Mouse (Mus musculus) heart, embryonic 13.5 days (tissue): ENCODE measurements at regions not wholly inside any gene's neighbourhood (a gene's known extent, or its start where the extent isn't known, plus 50 kb on each side); places are given as distances from the start of the nearest gene placed in this dataset.

Experiments used
- ATAC-seq: fragments of 200-750 bp; cut with Nextera tagmentation; 2 replicates; pipeline ENCODE4 v1.8.0; 2017; ENCODE audit warnings: moderate TSS enrichment; ENCODE audit not compliant: insufficient number of reproducible peaks, low FRiP score, low TSS enrichment; ENCODE audit errors: extremely low read depth
- H3K27ac ChIP-seq: fragments of 300-500 bp; sonication (generic); replicated peaks from 2 replicates; pipeline ENCODE4 v1.5.1; 2015; ENCODE audit warnings: moderate library complexity, mild to moderate bottlenecking, inconsistent platforms
- H3K27me3 ChIP-seq: fragments of 300-500 bp; sonication (generic); replicated peaks from 2 replicates; pipeline ENCODE4 v1.6.1; 2015; ENCODE audit warnings: mild to moderate bottlenecking, inconsistent platforms
- H3K36me3 ChIP-seq: fragments of 300-500 bp; sonication (generic); 2 replicates; pipeline ENCODE4 v1.6.1; 2015; ENCODE audit warnings: mild to moderate bottlenecking, inconsistent platforms
- H3K4me1 ChIP-seq: fragments of 300-500 bp; sonication (generic); 2 replicates; pipeline ENCODE4 v1.6.1; 2015; ENCODE audit warnings: inconsistent platforms
- H3K4me2 ChIP-seq: fragments of 300-500 bp; sonication (generic); 2 replicates; pipeline ENCODE4 v1.6.1; 2015; ENCODE audit warnings: inconsistent platforms, mild to moderate bottlenecking, moderate library complexity
- H3K4me3 ChIP-seq: fragments of 300-500 bp; sonication (generic); 2 replicates; pipeline ENCODE4 v1.5.1; 2015; ENCODE audit warnings: moderate library complexity, mild to moderate bottlenecking, inconsistent platforms
- H3K9ac ChIP-seq: fragments of 300-500 bp; sonication (generic); 2 replicates; pipeline ENCODE4 v1.6.1; 2015; ENCODE audit warnings: inconsistent platforms, mild to moderate bottlenecking, moderate library complexity
- H3K9me3 ChIP-seq: fragments of 300-500 bp; sonication (generic); 2 replicates; pipeline ENCODE4 v1.6.1; 2016; ENCODE audit warnings: inconsistent platforms
- WGBS: fragments of 180-500 bp; shearing (Covaris S2); methylation state at CpG from one replicate; pipeline ENCODE4 v1.1.7; 2015; ENCODE audit warnings: mixed read lengths; 5-methylcytosine and 5-hydroxymethylcytosine counted together

- Histone ChIP-seq H3K36me3 (no peaks in the 10 kb centered on the region), H3K27me3 (no peaks in the 10 kb centered on the region), H3K9ac (no peak overlapping the region), H3K4me2 (no peak overlapping the region), H3K9me3 (no peaks in the 10 kb centered on the region), H3K4me3 (no peak overlapping the region), H3K4me1 (peaks cover 18% of the 10 kb centered on the region), H3K27ac (no peak overlapping the region)
- 71% methylated on average over 3 of the region's 3 CpGs for WGBS
- ATAC-seq, result no peak
These were observed 63.4 kb upstream of the Jade1 start for GRCm38 (mm10) chr3:41492031-41492726.

- 87% methylated on average over 4 of the region's 4 CpGs for WGBS
- Histone ChIP-seq H3K27me3 (no peaks in the 10 kb centered on the region), H3K4me1 (peaks cover 17% of the 10 kb centered on the region), H3K9me3 (no peaks in the 10 kb centered on the region), H3K36me3 (no peaks in the 10 kb centered on the region), H3K27ac (no peak overlapping the region), H3K4me3 (no peak overlapping the region), H3K4me2 (no peak overlapping the region), H3K9ac (no peak overlapping the region)
- ATAC-seq, result no peak
These were observed 64.3 kb upstream of the Jade1 start for GRCm38 (mm10) chr3:41491185-41491584.

- Histone ChIP-seq H3K9ac (no peak overlapping the region), H3K4me3 (no peak overlapping the region), H3K4me1 (peaks cover 17% of the 10 kb centered on the region), H3K27ac (peak overlapping the region; percentile 29), H3K4me2 (no peak overlapping the region), H3K27me3 (no peaks in the 10 kb centered on the region), H3K36me3 (no peaks in the 10 kb centered on the region), H3K9me3 (no peaks in the 10 kb centered on the region)
- ATAC-seq, result no peak
These were observed 65.5 kb upstream of the Jade1 start for GRCm38 (mm10) chr3:41489998-41490397.

- 20% methylated on average over 3 of the region's 3 CpGs for WGBS
- H3K9me3 ChIP-seq, result no peaks in the 10 kb centered on the region
- no peak; the same call in 1 of the 2 replicates for ATAC-seq
- no peak overlapping the region for H3K9ac ChIP-seq
- H3K4me3 ChIP-seq, result no peak overlapping the region
- H3K36me3 ChIP-seq, result no peaks in the 10 kb centered on the region
- H3K27me3 ChIP-seq, result no peaks in the 10 kb centered on the region
- no peak overlapping the region for H3K4me2 ChIP-seq
- H3K4me1 ChIP-seq, result peaks cover 17% of the 10 kb centered on the region
- peak overlapping the region; percentile 29 for H3K27ac ChIP-seq
These were observed 66.0 kb upstream of the Jade1 start for GRCm38 (mm10) chr3:41489571-41489970.

GRCm38 (mm10) chr3:41488229-41488774 lies 67.2 kb upstream of the Jade1 start:
- Histone ChIP-seq H3K4me3 (no peak overlapping the region), H3K27me3 (no peaks in the 10 kb centered on the region), H3K4me1 (peaks cover 17% of the 10 kb centered on the region), H3K9ac (no peak overlapping the region), H3K36me3 (no peaks in the 10 kb centered on the region), H3K4me2 (no peak overlapping the region), H3K27ac (no peak overlapping the region), H3K9me3 (no peaks in the 10 kb centered on the region)
- no peak for ATAC-seq
- 36% methylated on average over 1 of the region's 1 CpGs for WGBS

- Histone ChIP-seq H3K4me3 (no peak overlapping the region), H3K27ac (no peak overlapping the region), H3K9ac (no peak overlapping the region), H3K9me3 (no peaks in the 10 kb centered on the region), H3K36me3 (no peaks in the 10 kb centered on the region), H3K27me3 (no peaks in the 10 kb centered on the region), H3K4me1 (peaks cover 12% of the 10 kb centered on the region), H3K4me2 (no peak overlapping the region)
- no peak for ATAC-seq
- 63% methylated on average over 9 of the region's 9 CpGs for WGBS
These were observed 70.6 kb upstream of the Jade1 start for GRCm38 (mm10) chr3:41484920-41485319.

- Histone ChIP-seq H3K27ac (no peak overlapping the region), H3K4me2 (no peak overlapping the region), H3K36me3 (no peaks in the 10 kb centered on the region), H3K4me3 (no peak overlapping the region), H3K27me3 (no peaks in the 10 kb centered on the region), H3K9ac (no peak overlapping the region), H3K4me1 (no peaks in the 10 kb centered on the region), H3K9me3 (no peaks in the 10 kb centered on the region)
- ATAC-seq, result no peak
- 52% methylated on average over 3 of the region's 3 CpGs for WGBS
These were observed 71.9 kb upstream of the Jade1 start for GRCm38 (mm10) chr3:41483582-41483981.

- Histone ChIP-seq H3K27me3 (no peaks in the 10 kb centered on the region), H3K9me3 (no peaks in the 10 kb centered on the region), H3K27ac (no peak overlapping the region), H3K4me1 (no peaks in the 10 kb centered on the region), H3K4me3 (no peak overlapping the region), H3K9ac (no peak overlapping the region), H3K36me3 (no peaks in the 10 kb centered on the region), H3K4me2 (no peak overlapping the region)
- ATAC-seq, result no peak
- WGBS, result 62% methylated on average over 5 of the region's 5 CpGs
These were observed 72.5 kb upstream of the Jade1 start for GRCm38 (mm10) chr3:41482881-41483494.

- H3K4me1 ChIP-seq, result no peaks in the 10 kb centered on the region
- no peak overlapping the region for H3K9ac ChIP-seq
- no peaks in the 10 kb centered on the region for H3K27me3 ChIP-seq
- no peaks in the 10 kb centered on the region for H3K9me3 ChIP-seq
- no peak overlapping the region for H3K27ac ChIP-seq
- no peak overlapping the region for H3K4me2 ChIP-seq
- WGBS, result 62% methylated on average over 3 of the region's 3 CpGs
- H3K36me3 ChIP-seq, result no peaks in the 10 kb centered on the region
- H3K4me3 ChIP-seq, result no peak overlapping the region
- ATAC-seq, result no peak
These were observed 75.3 kb upstream of the Jade1 start for GRCm38 (mm10) chr3:41480186-41480585.

- no peaks in the 10 kb centered on the region for H3K4me1 ChIP-seq
- no peak overlapping the region for H3K4me2 ChIP-seq
- no peak overlapping the region for H3K27ac ChIP-seq
- no peaks in the 10 kb centered on the region for H3K9me3 ChIP-seq
- no peak for ATAC-seq
- no peak overlapping the region for H3K4me3 ChIP-seq
- WGBS, result 82% methylated on average over 2 of the region's 2 CpGs
- no peaks in the 10 kb centered on the region for H3K36me3 ChIP-seq
- no peaks in the 10 kb centered on the region for H3K27me3 ChIP-seq
- H3K9ac ChIP-seq, result no peak overlapping the region
These were observed 76.6 kb upstream of the Jade1 start for GRCm38 (mm10) chr3:41478971-41479370.

GRCm38 (mm10) chr3:41476516-41476915 lies 79.0 kb upstream of the Jade1 start:
- Histone ChIP-seq H3K9me3 (no peaks in the 10 kb centered on the region), H3K27ac (no peak overlapping the region), H3K36me3 (no peaks in the 10 kb centered on the region), H3K4me2 (no peak overlapping the region), H3K27me3 (no peaks in the 10 kb centered on the region), H3K9ac (no peak overlapping the region), H3K4me1 (no peaks in the 10 kb centered on the region), H3K4me3 (no peak overlapping the region)
- WGBS, result 79% methylated on average over 6 of the region's 6 CpGs
- no peak for ATAC-seq

- WGBS, result 84% methylated on average over 3 of the region's 3 CpGs
- ATAC-seq, result no peak
- H3K9ac ChIP-seq, result no peak overlapping the region
- no peaks in the 10 kb centered on the region for H3K27me3 ChIP-seq
- no peak overlapping the region for H3K4me2 ChIP-seq
- H3K27ac ChIP-seq, result no peak overlapping the region
- no peak overlapping the region for H3K4me3 ChIP-seq
- peaks cover 5% of the 10 kb centered on the region; the same call in 1 of the 2 replicates for H3K4me1 ChIP-seq
- no peaks in the 10 kb centered on the region for H3K36me3 ChIP-seq
- H3K9me3 ChIP-seq, result no peaks in the 10 kb centered on the region
These were observed 82.9 kb upstream of the Jade1 start for GRCm38 (mm10) chr3:41472586-41472985.
